Mouse (Mus musculus) myocyte (in vitro differentiated cells): ENCODE results near the gene Fam227b.

Experiments
- CEBPB ChIP-seq: IDR thresholded peaks from 2 replicates; pipeline ENCODE4 v1.6.1; 2011; ENCODE audit warnings: mild to moderate bottlenecking, moderate library complexity; ENCODE audit not compliant: poor library complexity, insufficient read depth, severe bottlenecking
- E2F4 ChIP-seq: IDR thresholded peaks from one replicate; pipeline ENCODE4 v1.6.1; 2011; ENCODE audit warnings: mild to moderate bottlenecking, control low read depth, moderate library complexity; ENCODE audit not compliant: insufficient read depth
- MAX ChIP-seq: IDR thresholded peaks from one replicate; pipeline ENCODE4 v1.6.1; 2011; ENCODE audit warnings: low read depth, mild to moderate bottlenecking, control low read depth
- MYOD1 ChIP-seq, 3 experiments: IDR thresholded peaks; one replicate each; pipeline ENCODE4 v1.6.1; 2011; ENCODE audit warnings: control low read depth in 2 of 3, low read depth in 2 of 3, mild to moderate bottlenecking in 2 of 3, moderate library complexity in 1 of 3; ENCODE audit not compliant: insufficient read length in 2 of 3, control insufficient read depth in 1 of 3
- MYOG ChIP-seq, 3 experiments: IDR thresholded peaks; one replicate each; pipeline ENCODE4 v1.6.1; 2011; ENCODE audit warnings: control low read depth in 2 of 3, low read depth in 2 of 3, mild to moderate bottlenecking in 2 of 3; ENCODE audit not compliant: insufficient read length in 2 of 3, control insufficient read depth in 1 of 3, insufficient read depth in 1 of 3
- POLR2A ChIP-seq: IDR thresholded peaks from one replicate; pipeline ENCODE4 v1.6.1; 2011; ENCODE audit warnings: low read depth, mild to moderate bottlenecking, control low read depth, moderate library complexity; ENCODE audit not compliant: insufficient read length
- POLR2AphosphoS2 ChIP-seq: IDR thresholded peaks from one replicate; pipeline ENCODE4 v1.6.1; 2011; ENCODE audit warnings: low read depth, control low read depth; ENCODE audit not compliant: insufficient read length
- REST ChIP-seq: IDR thresholded peaks from one replicate; pipeline ENCODE4 v1.6.1; 2011; ENCODE audit warnings: mild to moderate bottlenecking, control low read depth, moderate library complexity; ENCODE audit not compliant: insufficient read depth, insufficient read length
- SRF ChIP-seq: IDR thresholded peaks from one replicate; pipeline ENCODE4 v1.6.1; 2011; ENCODE audit warnings: low read depth; ENCODE audit not compliant: control insufficient read depth, insufficient read length
- TCF12 ChIP-seq: IDR thresholded peaks from one replicate; pipeline ENCODE4 v1.6.1; 2011; ENCODE audit warnings: mild to moderate bottlenecking, control low read depth; ENCODE audit not compliant: poor library complexity, insufficient read depth, severe bottlenecking
- TCF3 ChIP-seq: IDR thresholded peaks from one replicate; pipeline ENCODE4 v1.6.1; 2011; ENCODE audit warnings: low read depth, control low read depth; ENCODE audit not compliant: insufficient read length
- USF1 ChIP-seq: IDR thresholded peaks from one replicate; pipeline ENCODE4 v1.6.1; 2011; ENCODE audit warnings: low read depth, mild to moderate bottlenecking, control low read depth, moderate library complexity

DNA sequence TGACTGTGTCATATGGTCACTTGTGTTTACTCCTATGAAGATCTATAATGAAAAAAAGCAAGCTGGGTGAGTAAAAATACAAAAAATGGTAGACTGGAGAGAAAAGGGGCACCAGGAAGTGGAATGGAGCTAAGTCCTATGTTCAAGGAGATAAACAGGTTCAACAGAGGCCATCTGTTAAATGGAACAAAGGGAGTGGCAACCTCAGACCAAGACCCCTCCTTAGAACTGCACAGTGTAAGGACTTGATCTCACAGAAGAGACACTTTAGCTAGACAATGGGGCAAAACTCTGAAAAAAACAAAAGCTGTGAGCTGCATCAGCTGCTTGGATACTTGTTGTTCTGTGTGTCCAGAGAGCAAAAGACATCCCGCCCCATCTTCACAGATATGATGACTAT, 19.6 kb upstream of the Fam227b start:
- TF ChIP-seq TCF3 = no peak
- no peak for TF ChIP-seq POLR2A
- TF ChIP-seq SRF = no peak
- TF ChIP-seq E2F4 = no peak
- TF ChIP-seq MAX = no peak
- no peak for TF ChIP-seq CEBPB
- no peak for TF ChIP-seq POLR2AphosphoS2
- TF ChIP-seq TCF12 = no peak
- TF ChIP-seq MYOG (IDR thresholded peaks at IDR 0.05; ENCODE audit: control insufficient read depth in 1 of 3, insufficient read depth in 1 of 3, insufficient read length in 2 of 3, low read depth in 2 of 3) = no peak
- no peak for TF ChIP-seq MYOD1 (IDR thresholded peaks at IDR 0.05; ENCODE audit: control insufficient read depth in 1 of 3, insufficient read length in 2 of 3, low read depth in 2 of 3)
- no peak for TF ChIP-seq USF1
- TF ChIP-seq REST = no peak
